Mouse (Mus musculus): Measurements from ENCODE around the gene Dvl3. TPM values are rescaled to one million over a fixed set of nuclear protein-coding genes. Genes with fewer than 3 reads are reported as not detected.

Gene Dvl3
- total and polyA plus RNA-seq, 3 experiments = 1.9 to 16.9 (median 7.7) TPM

DNA sequence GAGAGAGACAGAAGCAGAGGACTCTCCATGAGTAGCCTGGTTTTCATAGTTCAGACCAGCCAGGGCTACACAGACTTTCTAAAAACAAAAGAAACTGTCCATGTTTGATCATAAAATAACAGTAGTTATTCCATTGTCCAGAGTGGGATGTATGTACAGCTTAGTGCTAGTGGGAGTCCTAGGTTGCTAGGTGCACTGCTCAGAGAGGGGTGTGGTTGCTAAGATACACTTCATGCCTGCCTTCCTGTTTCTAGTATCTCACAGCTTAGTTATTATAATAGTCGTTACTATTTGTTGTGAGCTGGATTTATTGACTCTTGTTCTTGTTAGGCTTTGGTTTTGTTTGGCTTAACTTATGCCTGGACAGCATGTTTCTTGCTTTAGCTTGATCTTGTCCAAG lies 48.3 kb downstream of the Dvl3 start:
- no peaks in the 10 kb centered on the region for H3K4me1 ChIP-seq (ENCODE audit: control insufficient read depth in 1 of 2, insufficient read depth in 2 of 2)
- H3K4me2 ChIP-seq (ENCODE audit: insufficient read depth, low read depth, poor library complexity, severe bottlenecking) = no peak overlapping the region
- H3K9ac ChIP-seq (ENCODE audit: insufficient read depth, low read depth) = no peak overlapping the region
- TF ChIP-seq ZMIZ1 (IDR thresholded peaks at IDR 0.05; ENCODE audit: low read depth, low read length) = no peak
- no peak for TF ChIP-seq BHLHE40 (IDR thresholded peaks at IDR 0.05; ENCODE audit: low read depth, low read length)
- no peak for TF ChIP-seq PAX5 (IDR thresholded peaks at IDR 0.05; ENCODE audit: low read length)
- H3K36me3 ChIP-seq (replicated peaks in 1 of 2; ENCODE audit: control insufficient read depth in 1 of 2, insufficient read depth in 1 of 2, low read length in 1 of 2) = peaks cover 31 to 38% of the 10 kb centered on the region in 2 experiments
- no peaks in the 10 kb centered on the region for H3K79me2 ChIP-seq (replicated peaks; ENCODE audit: control insufficient read depth, extremely low read depth, insufficient read depth, poor library complexity, severe bottlenecking)
- H3K27me3 ChIP-seq (replicated peaks) = no peaks in the 10 kb centered on the region
- dilution Hi-C loops (cut with MboI; ENCODE audit: extremely low pct_ligation_motif_present, extremely low pct_unique_long_range_greater_than_20kb, low sequenced_read_pairs) = no loop called here
- H3K27ac ChIP-seq (ENCODE audit: insufficient read depth, low read depth) = no peak overlapping the region
- no peaks in the 10 kb centered on the region for H3K9me3 ChIP-seq (replicated peaks; ENCODE audit: low read length)
- H3K4me3 ChIP-seq (replicated peaks in 1 of 3; ENCODE audit: low read depth in 2 of 3, low read length in 2 of 3, poor library complexity in 1 of 3) = no peak overlapping the region
- no peak for DNase-seq (ENCODE audit: extremely low read depth)
- in situ Hi-C loops (cut with MboI; ENCODE audit: low pct_ligation_motif_present, low pct_unique_long_range_greater_than_20kb, low sequenced_read_pairs) = loop anchor here (5.0 kb wide), 1 partner anchor 37 kb away; no protein-coding TSS in a partner anchor

Other genes with a start within 250 kb of the Dvl3 start
- 101 and 116 TPM in 2 replicates for gene Parl, start 214.6 kb upstream of the Dvl3 start, total RNA-seq (2012; rRNA removed)
- gene Parl, start 214.6 kb upstream of the Dvl3 start, total RNA-seq (2014; rRNA removed) = 166 and 205 TPM in 2 replicates
- 209 and 247 TPM in 2 replicates for gene Parl, start 214.6 kb upstream of the Dvl3 start, polyA plus RNA-seq (2012; ENCODE audit: insufficient read length, low read depth)
- not detected in 2 replicates for gene Cyp2ab1, start 191.6 kb upstream of the Dvl3 start, total RNA-seq (2012; rRNA removed)
- not detected in 2 replicates for gene Cyp2ab1, start 191.6 kb upstream of the Dvl3 start, total RNA-seq (2014; rRNA removed)
- gene Cyp2ab1, start 191.6 kb upstream of the Dvl3 start, polyA plus RNA-seq (2012; ENCODE audit: insufficient read length, low read depth) = not detected in 2 replicates
- gene Abcc5, start 90.6 kb upstream of the Dvl3 start, total RNA-seq (2012; rRNA removed) = 21.0 and 23.4 TPM in 2 replicates
- gene Abcc5, start 90.6 kb upstream of the Dvl3 start, total RNA-seq (2014; rRNA removed) = 23.8 and 27.1 TPM in 2 replicates
- 25.8 and 28.6 TPM in 2 replicates for gene Abcc5, start 90.6 kb upstream of the Dvl3 start, polyA plus RNA-seq (2012; ENCODE audit: insufficient read length, low read depth)
- gene Eif2b5, start 18.2 kb upstream of the Dvl3 start, total RNA-seq (2012; rRNA removed) = 179 and 208 TPM in 2 replicates
- 183 and 203 TPM in 2 replicates for gene Eif2b5, start 18.2 kb upstream of the Dvl3 start, total RNA-seq (2014; rRNA removed)
- gene Eif2b5, start 18.2 kb upstream of the Dvl3 start, polyA plus RNA-seq (2012; ENCODE audit: insufficient read length, low read depth) = 139 and 151 TPM in 2 replicates
- 315 and 343 TPM in 2 replicates for gene Ap2m1, start 18.5 kb downstream of the Dvl3 start, total RNA-seq (2012; rRNA removed)
- gene Ap2m1, start 18.5 kb downstream of the Dvl3 start, total RNA-seq (2014; rRNA removed) = 375 and 415 TPM in 2 replicates
- 304 and 319 TPM in 2 replicates for gene Ap2m1, start 18.5 kb downstream of the Dvl3 start, polyA plus RNA-seq (2012; ENCODE audit: insufficient read length, low read depth)
- 48.6 and 61.4 TPM in 2 replicates for gene Abcf3, start 31.6 kb downstream of the Dvl3 start, total RNA-seq (2012; rRNA removed)
- gene Abcf3, start 31.6 kb downstream of the Dvl3 start, total RNA-seq (2014; rRNA removed) = 46.9 and 55.7 TPM in 2 replicates
- 98.0 and 98.9 TPM in 2 replicates for gene Abcf3, start 31.6 kb downstream of the Dvl3 start, polyA plus RNA-seq (2012; ENCODE audit: insufficient read length, low read depth)
- not detected in 2 replicates for gene Vwa5b2, start 72.5 kb downstream of the Dvl3 start, total RNA-seq (2012; rRNA removed)
- gene Vwa5b2, start 72.5 kb downstream of the Dvl3 start, total RNA-seq (2014; rRNA removed) = not detected in 2 replicates
- 0.27 and 0.29 TPM in 2 replicates for gene Vwa5b2, start 72.5 kb downstream of the Dvl3 start, polyA plus RNA-seq (2012; ENCODE audit: insufficient read length, low read depth)
- 50.7 and 54.6 TPM in 2 replicates for gene Eef1akmt4, start 94.6 kb downstream of the Dvl3 start, total RNA-seq (2012; rRNA removed)
- 82.8 and 86.9 TPM in 2 replicates for gene Eef1akmt4, start 94.6 kb downstream of the Dvl3 start, total RNA-seq (2014; rRNA removed)
- gene Eef1akmt4, start 94.6 kb downstream of the Dvl3 start, polyA plus RNA-seq (2012; ENCODE audit: insufficient read length, low read depth) = 49.5 and 53.3 TPM in 2 replicates
- 0.08 TPM in 1 of 2 replicates, not detected in the other for gene Gm49333, start 94.6 kb downstream of the Dvl3 start, total RNA-seq (2012; rRNA removed)
- gene Gm49333, start 94.6 kb downstream of the Dvl3 start, total RNA-seq (2014; rRNA removed) = not detected in 2 replicates
- not detected in 2 replicates for gene Gm49333, start 94.6 kb downstream of the Dvl3 start, polyA plus RNA-seq (2012; ENCODE audit: insufficient read length, low read depth)
- 22.7 and 25.6 TPM in 2 replicates for gene Alg3, start 94.8 kb downstream of the Dvl3 start, total RNA-seq (2012; rRNA removed)
- 16.0 and 17.2 TPM in 2 replicates for gene Alg3, start 94.8 kb downstream of the Dvl3 start, total RNA-seq (2014; rRNA removed)
- 70.4 and 81.1 TPM in 2 replicates for gene Alg3, start 94.8 kb downstream of the Dvl3 start, polyA plus RNA-seq (2012; ENCODE audit: insufficient read length, low read depth)
- 2.0 and 2.3 TPM in 2 replicates for gene Camk2n2, start 104.3 kb downstream of the Dvl3 start, total RNA-seq (2012; rRNA removed)
- gene Camk2n2, start 104.3 kb downstream of the Dvl3 start, total RNA-seq (2014; rRNA removed) = 1.4 and 1.5 TPM in 2 replicates
- gene Camk2n2, start 104.3 kb downstream of the Dvl3 start, polyA plus RNA-seq (2012; ENCODE audit: insufficient read length, low read depth) = 7.0 and 7.2 TPM in 2 replicates
- gene Ece2, start 112.8 kb downstream of the Dvl3 start, total RNA-seq (2012; rRNA removed) = 0.08 and 0.34 TPM in 2 replicates
- 0.08 and 0.17 TPM in 2 replicates for gene Ece2, start 112.8 kb downstream of the Dvl3 start, total RNA-seq (2014; rRNA removed)
- gene Ece2, start 112.8 kb downstream of the Dvl3 start, polyA plus RNA-seq (2012; ENCODE audit: insufficient read length, low read depth) = 0.26 and 0.49 TPM in 2 replicates
- gene Psmd2, start 134.7 kb downstream of the Dvl3 start, total RNA-seq (2012; rRNA removed) = 340 and 410 TPM in 2 replicates
- gene Psmd2, start 134.7 kb downstream of the Dvl3 start, total RNA-seq (2014; rRNA removed) = 267 and 273 TPM in 2 replicates
- 528 and 678 TPM in 2 replicates for gene Psmd2, start 134.7 kb downstream of the Dvl3 start, polyA plus RNA-seq (2012; ENCODE audit: insufficient read length, low read depth)
- gene Eif4g1, start 151.3 kb downstream of the Dvl3 start, total RNA-seq (2012; rRNA removed) = 473 and 601 TPM in 2 replicates
- gene Eif4g1, start 151.3 kb downstream of the Dvl3 start, total RNA-seq (2014; rRNA removed) = 370 and 403 TPM in 2 replicates
- 492 and 519 TPM in 2 replicates for gene Eif4g1, start 151.3 kb downstream of the Dvl3 start, polyA plus RNA-seq (2012; ENCODE audit: insufficient read length, low read depth)
- 1.0 and 1.3 TPM in 2 replicates for gene Fam131a, start 176.3 kb downstream of the Dvl3 start, total RNA-seq (2012; rRNA removed)
- gene Fam131a, start 176.3 kb downstream of the Dvl3 start, total RNA-seq (2014; rRNA removed) = 0.50 and 0.77 TPM in 2 replicates
- gene Fam131a, start 176.3 kb downstream of the Dvl3 start, polyA plus RNA-seq (2012; ENCODE audit: insufficient read length, low read depth) = 0.67 and 1.4 TPM in 2 replicates
- 157 and 189 TPM in 2 replicates for gene Polr2h, start 200.7 kb downstream of the Dvl3 start, total RNA-seq (2012; rRNA removed)
- gene Polr2h, start 200.7 kb downstream of the Dvl3 start, total RNA-seq (2014; rRNA removed) = 183 and 189 TPM in 2 replicates
- gene Polr2h, start 200.7 kb downstream of the Dvl3 start, polyA plus RNA-seq (2012; ENCODE audit: insufficient read length, low read depth) = 117 and 146 TPM in 2 replicates
- gene Clcn2, start 200.8 kb downstream of the Dvl3 start, total RNA-seq (2012; rRNA removed) = 4.2 and 4.5 TPM in 2 replicates
- gene Clcn2, start 200.8 kb downstream of the Dvl3 start, total RNA-seq (2014; rRNA removed) = 1.2 and 1.4 TPM in 2 replicates
- gene Clcn2, start 200.8 kb downstream of the Dvl3 start, polyA plus RNA-seq (2012; ENCODE audit: insufficient read length, low read depth) = 3.5 and 4.1 TPM in 2 replicates
- gene Chrd, start 216.1 kb downstream of the Dvl3 start, total RNA-seq (2012; rRNA removed) = not detected in 2 replicates
- gene Chrd, start 216.1 kb downstream of the Dvl3 start, total RNA-seq (2014; rRNA removed) = not detected in 2 replicates
- gene Chrd, start 216.1 kb downstream of the Dvl3 start, polyA plus RNA-seq (2012; ENCODE audit: insufficient read length, low read depth) = not detected in 2 replicates
- gene Thpo, start 217.5 kb downstream of the Dvl3 start, total RNA-seq (2012; rRNA removed) = 0.08 TPM in 2 replicates
- 0.19 TPM in 2 replicates for gene Thpo, start 217.5 kb downstream of the Dvl3 start, total RNA-seq (2014; rRNA removed)
- gene Thpo, start 217.5 kb downstream of the Dvl3 start, polyA plus RNA-seq (2012; ENCODE audit: insufficient read length, low read depth) = 0.71 and 1.0 TPM in 2 replicates

Measured in CH12.LX (cell line).